Mouse (Mus musculus) myocyte (in vitro differentiated cells): ENCODE data around the gene Spock1.

Experiments
- MYOG ChIP-seq, 3 experiments: IDR thresholded peaks; one replicate each; pipeline ENCODE4 v1.6.1; 2011; ENCODE audit warnings: control low read depth in 2 of 3, low read depth in 2 of 3, mild to moderate bottlenecking in 2 of 3; ENCODE audit not compliant: insufficient read length in 2 of 3, control insufficient read depth in 1 of 3, insufficient read depth in 1 of 3
- POLR2A ChIP-seq: IDR thresholded peaks from one replicate; pipeline ENCODE4 v1.6.1; 2011; ENCODE audit warnings: low read depth, mild to moderate bottlenecking, control low read depth, moderate library complexity; ENCODE audit not compliant: insufficient read length
- SRF ChIP-seq: IDR thresholded peaks from one replicate; pipeline ENCODE4 v1.6.1; 2011; ENCODE audit warnings: low read depth; ENCODE audit not compliant: control insufficient read depth, insufficient read length
- USF1 ChIP-seq: IDR thresholded peaks from one replicate; pipeline ENCODE4 v1.6.1; 2011; ENCODE audit warnings: low read depth, mild to moderate bottlenecking, control low read depth, moderate library complexity

GRCm38 (mm10) chr13:57431815-57432214 is 476.3 kb downstream of the Spock1 start:
- TF ChIP-seq SRF: no peak
- no peak for TF ChIP-seq POLR2A
- TF ChIP-seq USF1: no peak
- TF ChIP-seq MYOG (IDR thresholded peaks at IDR 0.05; ENCODE audit: control insufficient read depth in 1 of 3, insufficient read depth in 1 of 3, insufficient read length in 2 of 3, low read depth in 2 of 3): no peak
